Mouse (Mus musculus) bone marrow, adult 2 months (tissue): ENCODE measurements at regions not wholly inside any gene's neighbourhood (a gene's known extent, or its start where the extent isn't known, plus 50 kb on each side); places are given as distances from the start of the nearest gene placed in this dataset.

Experiments
- CTCF ChIP-seq: fragments of 200-500 bp; IDR thresholded peaks from 2 replicates; pipeline ENCODE4 v1.5.1; 2011; ENCODE audit warnings: low read length, control low read depth; ENCODE audit not compliant: control insufficient read depth, insufficient read depth
- POLR2A ChIP-seq: fragments of 200-500 bp; IDR thresholded peaks from 2 replicates; pipeline ENCODE4 v1.6.1; 2011; ENCODE audit warnings: low read depth, mild to moderate bottlenecking, control low read depth, low read length, borderline replicate concordance; ENCODE audit not compliant: control insufficient read depth

- no peak for TF ChIP-seq POLR2A
- no peak for TF ChIP-seq CTCF
These were observed 209.9 kb upstream of the Nlrp1b start for GRCm38 (mm10) chr11:71440392-71440791.
